Mouse (Mus musculus): ENCODE measurements at regions not wholly inside any gene's neighbourhood (a gene's known extent, or its start where the extent isn't known, plus 50 kb on each side); places are given as distances from the start of the nearest gene placed in this dataset.

GRCm38 (mm10) chr3:40092765-40093368 is 438.2 kb upstream of the Intu start:
- no peak for DNase-seq

- DNase-seq = no peak
Observed at GRCm38 (mm10) chr3:40094040-40094439, 437.0 kb upstream of the Intu start.

- DNase-seq = no peak
Observed at GRCm38 (mm10) chr3:40094701-40095100, 436.4 kb upstream of the Intu start.

GRCm38 (mm10) chr3:40102698-40103097 is 428.4 kb upstream of the Intu start:
- DNase-seq = no peak

- no peak for DNase-seq
Observed at GRCm38 (mm10) chr3:40114811-40115210, 416.3 kb upstream of the Intu start.

- no peak for DNase-seq
Observed at GRCm38 (mm10) chr3:40118551-40118950, 412.5 kb upstream of the Intu start.

GRCm38 (mm10) chr3:40119462-40119861 is 411.6 kb upstream of the Intu start:
- no peak for DNase-seq

GRCm38 (mm10) chr3:40120298-40120875 is 410.7 kb upstream of the Intu start:
- peak; percentile 75 to 80 for DNase-seq

- no peak for DNase-seq
Observed at GRCm38 (mm10) chr3:40123558-40124236, 407.4 kb upstream of the Intu start.

- DNase-seq = no peak
Observed at GRCm38 (mm10) chr3:40126903-40127302, 404.2 kb upstream of the Intu start.

GRCm38 (mm10) chr3:40130858-40131584 is 400.1 kb upstream of the Intu start:
- DNase-seq = no peak

GRCm38 (mm10) chr3:40138671-40139070 is 392.4 kb upstream of the Intu start:
- no peak for DNase-seq

- DNase-seq = no peak
Observed at GRCm38 (mm10) chr3:40142229-40142628, 388.9 kb upstream of the Intu start.

- DNase-seq = no peak
Observed at GRCm38 (mm10) chr3:40158631-40159030, 372.5 kb upstream of the Intu start.

GRCm38 (mm10) chr3:40159591-40160145 is 371.4 kb upstream of the Intu start:
- peak; percentile 10 to 15 for DNase-seq

- no peak for DNase-seq
Observed at GRCm38 (mm10) chr3:40164181-40164580, 366.9 kb upstream of the Intu start.

- DNase-seq = peak in 1 of 2 experiments; percentile 18
Observed at GRCm38 (mm10) chr3:40167970-40168626, 363.0 kb upstream of the Intu start.

- no peak for DNase-seq
Observed at GRCm38 (mm10) chr3:40169590-40169989, 361.5 kb upstream of the Intu start.

- DNase-seq = no peak
Observed at GRCm38 (mm10) chr3:40179726-40180317, 351.3 kb upstream of the Intu start.

GRCm38 (mm10) chr3:40185597-40186320 is 345.3 kb upstream of the Intu start:
- DNase-seq = no peak

GRCm38 (mm10) chr3:40189529-40189928 is 341.6 kb upstream of the Intu start:
- no peak for DNase-seq

- peak; percentile 21 to 40 for DNase-seq
Observed at GRCm38 (mm10) chr3:40190024-40190423, 341.1 kb upstream of the Intu start.

Measured in kidney, postnatal 4 days (tissue).